Mouse (Mus musculus) neutrophil, adult 59 days (primary cell): ENCODE measurements around the gene Dck. TPM values are rescaled to one million over a fixed set of nuclear protein-coding genes. Genes with fewer than 3 reads are reported as not detected.

Source experiments
- total RNA-seq, 2 experiments: library from RNA; stranded (reverse); gene quantifications; 1 replicate in 1 of 2; 2 replicates in 1 of 2; pipeline ENCODE4 v1.2.4; 2023

The Dck gene
- 10 to 100 TPM; 47.2 to 50.9 TPM for total RNA-seq

GRCm38 (mm10) chr5:88764987-88765481 is at the start of gene Dck:
Gene Dck (plus strand): TSS chr5:88764996.

GRCm38 (mm10) chr5:88720116-88721002 is 44.4 kb upstream of the Dck start, which contains the start of gene Mob1b:
Gene Mob1b (plus strand): TSS chr5:88720855.

Other genes with a start within 250 kb of the Dck start
- 100 to 1,000 TPM in 1 of 2 experiments, 10 to 100 TPM in 1; 31.4 to 221 TPM for gene Jchain, start 237.1 kb upstream of the Dck start, total RNA-seq
- 10 to 100 TPM; 26.5 to 33.7 TPM for gene Utp3, start 210.5 kb upstream of the Dck start, total RNA-seq
- gene Rufy3, start 200.0 kb upstream of the Dck start, total RNA-seq = 1 to 10 TPM; 7.8 to 8.4 TPM
- 10 to 100 TPM; 26.3 to 34.6 TPM for gene Grsf1, start 88.8 kb upstream of the Dck start, total RNA-seq
- gene Mob1b, start 44.1 kb upstream of the Dck start, total RNA-seq = 10 to 100 TPM; 15.1 to 20.4 TPM
- not detected for gene Slc4a4, start 121.8 kb downstream of the Dck start, total RNA-seq